Mouse (Mus musculus) cortical plate, adult 2 months (tissue): ENCODE measurements around the gene Cap2. TPM values are rescaled to one million over a fixed set of nuclear protein-coding genes. Genes with fewer than 3 reads are reported as not detected.

Experiments
- H3K27ac ChIP-seq: fragments of 200-500 bp; 2 replicates; pipeline ENCODE4 v1.5.1; 2012; ENCODE audit warnings: low read length, control low read depth, inconsistent platforms; ENCODE audit not compliant: insufficient read depth
- H3K4me1 ChIP-seq: fragments of 200-500 bp; 2 replicates; pipeline ENCODE4 v1.6.1; 2011; ENCODE audit warnings: low read length; ENCODE audit not compliant: control insufficient read depth, insufficient read depth
- H3K4me3 ChIP-seq: fragments of 200-500 bp; 2 replicates; pipeline ENCODE4 v1.5.1; 2011; ENCODE audit warnings: mild to moderate bottlenecking, low read length, control low read depth; ENCODE audit not compliant: insufficient read depth
- CTCF ChIP-seq: fragments of 200-500 bp; IDR thresholded peaks from 2 replicates; pipeline ENCODE4 v1.5.1; 2011; ENCODE audit warnings: mild to moderate bottlenecking, control low read depth, low read length; ENCODE audit not compliant: insufficient read depth; ENCODE audit errors: extremely low read depth
- POLR2A ChIP-seq: fragments of 200-500 bp; IDR thresholded peaks from 2 replicates; pipeline ENCODE4 v1.6.1; 2011; ENCODE audit warnings: mild to moderate bottlenecking, low read length, control low read depth; ENCODE audit not compliant: insufficient read depth; ENCODE audit errors: extremely low read depth
- polyA plus RNA-seq: library from polyadenylated mRNA; depleted of rRNA; stranded (reverse); fragments of >200 nt; gene quantifications from 2 replicates; pipeline ENCODE4 v1.2.3, GENCODE M21; 2012

Cap2 gene
- polyA plus RNA-seq, 1 experiment, result 213 TPM

DNA sequence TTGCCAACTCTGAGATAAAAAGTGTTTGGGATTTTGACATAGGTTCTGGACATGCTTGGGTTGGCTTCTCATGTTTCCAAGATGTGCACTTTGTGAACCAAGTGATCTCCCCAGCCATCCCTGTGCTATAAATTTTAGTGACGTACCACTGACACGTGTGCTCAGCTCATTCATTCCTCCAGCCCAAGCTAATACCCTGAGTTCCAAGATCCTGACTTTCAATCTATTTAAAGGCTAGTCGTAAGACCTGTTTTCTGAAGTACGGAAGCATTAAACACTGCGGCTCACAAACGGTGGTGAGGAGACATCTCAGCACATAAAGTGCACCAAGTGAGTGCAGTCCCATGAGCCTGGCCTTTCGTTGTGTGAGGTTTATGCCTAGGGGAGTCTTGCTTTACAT is 6.3 kb downstream of the Cap2 start:
- no peak for TF ChIP-seq POLR2A
- TF ChIP-seq CTCF, result no peak
- H3K4me3 ChIP-seq, result no peak overlapping the region
- peaks cover 3% of the 10 kb centered on the region for H3K4me1 ChIP-seq
- no peak overlapping the region for H3K27ac ChIP-seq

DNA sequence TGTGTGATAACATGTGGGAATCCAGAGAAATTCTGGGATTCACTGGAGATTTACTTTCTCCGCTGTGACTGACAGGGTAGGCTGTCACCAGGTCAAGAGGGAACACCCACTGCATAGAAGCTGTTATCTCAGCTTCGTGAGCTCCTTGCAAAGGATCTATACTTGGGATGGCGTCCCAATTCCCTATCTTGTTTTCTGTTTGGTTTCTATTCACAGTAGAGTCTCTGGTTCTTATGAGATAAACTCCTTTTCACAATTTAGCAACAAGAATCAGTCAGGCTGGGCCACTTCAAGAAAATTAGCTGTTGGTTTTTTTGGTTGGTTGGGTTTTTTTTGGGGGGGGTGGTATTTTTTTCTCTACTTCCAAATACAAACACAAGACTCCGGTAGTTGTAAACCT is 7.2 kb downstream of the Cap2 start:
- H3K27ac ChIP-seq, result no peak overlapping the region
- peaks cover 3% of the 10 kb centered on the region for H3K4me1 ChIP-seq
- TF ChIP-seq CTCF (no peak), POLR2A (no peak)
- H3K4me3 ChIP-seq, result no peak overlapping the region

DNA sequence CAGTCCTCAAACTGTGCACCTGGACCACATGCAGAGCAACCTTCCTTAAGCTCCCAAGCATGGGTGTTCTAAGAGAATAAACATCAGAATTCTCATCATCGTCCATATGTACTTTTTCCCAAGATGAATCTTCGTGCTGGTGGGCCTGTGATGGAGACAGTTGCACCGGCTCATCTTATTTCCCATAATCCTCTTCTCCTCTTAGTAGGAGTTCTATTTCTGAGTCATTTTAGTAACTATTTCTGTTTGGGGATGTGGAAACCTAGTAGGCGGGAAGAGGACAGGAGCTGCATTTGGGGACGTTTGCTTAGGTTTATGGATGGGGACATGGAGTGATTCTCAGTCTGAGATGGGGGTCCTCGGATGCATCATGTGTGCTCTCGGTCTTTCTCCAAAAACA is 8.8 kb downstream of the Cap2 start:
- no peak overlapping the region for H3K4me3 ChIP-seq
- H3K4me1 ChIP-seq, result peaks cover 3% of the 10 kb centered on the region
- TF ChIP-seq POLR2A (no peak), CTCF (no peak)
- H3K27ac ChIP-seq, result no peak overlapping the region

DNA sequence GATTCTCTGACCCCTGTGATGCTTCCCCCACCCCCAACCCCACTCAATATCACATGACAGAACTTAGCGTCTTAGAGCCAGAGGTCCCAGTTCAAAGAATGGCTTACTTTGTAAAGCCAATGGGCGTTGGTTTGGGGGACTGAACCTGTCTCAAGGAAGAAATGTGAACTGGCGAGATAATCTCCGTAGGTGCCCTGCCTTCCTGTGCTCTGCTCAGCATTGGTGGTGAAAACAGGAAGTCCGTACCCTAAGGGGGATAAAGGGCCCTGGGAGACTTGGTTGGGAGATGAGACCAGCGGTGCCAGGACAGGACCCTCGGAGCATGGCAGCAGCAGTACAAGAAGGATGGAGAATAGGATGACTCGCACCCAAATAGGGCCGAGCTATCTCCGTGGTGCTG is 12.8 kb downstream of the Cap2 start:
- H3K27ac ChIP-seq, result no peak overlapping the region
- no peak for TF ChIP-seq POLR2A
- TF ChIP-seq CTCF, result no peak
- peaks cover 15% of the 10 kb centered on the region for H3K4me1 ChIP-seq
- H3K4me3 ChIP-seq, result no peak overlapping the region

DNA sequence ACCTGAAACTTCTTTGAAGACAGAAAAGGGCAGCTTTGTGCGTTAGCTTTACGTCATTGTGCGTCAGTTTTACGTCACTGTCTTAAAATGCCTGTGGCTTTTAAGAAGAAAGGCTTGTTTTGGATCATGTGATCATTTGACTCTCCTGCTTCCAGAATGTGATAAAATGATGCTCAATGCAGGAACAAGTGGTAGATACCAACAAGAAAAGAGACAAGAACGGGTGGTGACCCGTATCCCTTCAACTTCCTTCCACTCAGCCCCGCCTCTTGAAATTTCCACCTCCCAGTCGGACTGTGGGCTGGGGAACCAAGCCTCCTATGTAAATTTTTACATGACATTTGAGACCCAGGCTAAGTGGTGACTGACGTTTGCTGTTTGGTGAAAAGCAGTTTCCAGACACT is 13.5 kb downstream of the Cap2 start:
- TF ChIP-seq CTCF (no peak), POLR2A (no peak)
- Histone ChIP-seq H3K4me3 (no peak overlapping the region), H3K27ac (no peak overlapping the region), H3K4me1 (peaks cover 13% of the 10 kb centered on the region)

DNA sequence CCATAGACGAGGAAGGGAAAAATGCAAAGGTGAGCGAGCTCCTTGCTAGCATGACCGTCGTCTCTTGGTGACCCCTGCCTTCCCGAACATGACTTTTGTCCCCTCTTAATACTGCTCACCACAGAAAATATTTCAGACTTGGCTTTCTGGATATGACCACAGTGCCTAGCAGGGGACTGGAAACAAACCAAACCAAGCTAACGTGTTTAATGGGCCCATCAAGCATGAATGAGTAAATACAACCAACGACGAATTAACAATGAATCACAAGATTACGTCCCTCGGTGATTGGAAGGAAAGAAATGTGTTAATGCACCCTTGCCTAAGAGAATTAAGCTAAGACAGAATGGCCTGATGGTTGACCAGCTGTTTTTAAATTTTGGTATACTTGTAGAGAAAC is 13.9 kb downstream of the Cap2 start:
- no peak for TF ChIP-seq POLR2A
- TF ChIP-seq CTCF, result no peak
- Histone ChIP-seq H3K27ac (no peak overlapping the region), H3K4me3 (no peak overlapping the region), H3K4me1 (peaks cover 13% of the 10 kb centered on the region)

DNA sequence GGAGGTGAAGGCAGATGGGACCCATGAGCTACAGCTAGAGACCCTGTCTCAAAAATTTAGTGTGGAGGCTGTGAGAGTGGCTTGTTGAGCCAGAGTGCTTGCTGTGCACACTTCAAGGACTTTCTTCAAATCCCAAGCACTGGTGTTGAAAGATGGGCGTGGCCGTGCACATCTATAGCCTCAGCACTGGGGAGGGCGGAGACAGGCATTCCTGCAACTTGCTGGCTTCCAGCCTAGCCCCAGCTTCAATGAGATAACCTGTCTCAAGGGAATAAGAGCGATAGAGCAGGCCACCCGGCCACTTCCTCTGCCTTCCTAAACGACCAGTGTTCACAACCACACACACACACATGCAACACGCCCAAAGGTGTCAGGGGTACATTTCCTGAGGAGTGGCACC is 14.5 kb downstream of the Cap2 start:
- H3K27ac ChIP-seq, result no peak overlapping the region
- H3K4me1 ChIP-seq, result peaks cover 13% of the 10 kb centered on the region
- TF ChIP-seq CTCF, result no peak
- TF ChIP-seq POLR2A, result no peak
- no peak overlapping the region for H3K4me3 ChIP-seq

DNA sequence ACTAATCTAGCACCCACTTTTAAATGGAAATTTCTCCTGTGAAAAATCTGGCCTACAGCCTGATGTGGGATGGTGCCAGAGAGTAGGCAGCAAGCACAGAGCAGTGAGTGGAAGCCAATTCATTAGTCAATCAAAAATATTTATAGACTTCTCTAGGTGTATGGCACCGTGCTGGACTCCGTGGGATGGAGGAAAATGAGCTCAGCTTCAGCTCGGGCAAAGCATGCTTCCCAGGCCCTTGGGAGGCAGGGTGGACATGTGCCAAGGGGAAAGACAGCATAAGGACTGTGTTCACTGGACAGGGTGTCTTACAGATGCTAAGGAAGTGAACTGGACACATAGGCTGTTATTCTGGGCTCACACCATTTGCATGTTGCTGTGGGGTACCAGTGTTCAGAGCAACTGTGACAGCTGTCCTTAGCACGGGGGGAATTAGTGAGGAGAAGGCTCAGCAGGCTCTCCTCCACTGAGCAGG is 15.6 kb downstream of the Cap2 start:
- peaks cover 13% of the 10 kb centered on the region for H3K4me1 ChIP-seq
- peak overlapping the region; percentile 1; the same call in 1 of the 2 replicates for H3K27ac ChIP-seq
- TF ChIP-seq POLR2A (no peak), CTCF (no peak)
- no peak overlapping the region for H3K4me3 ChIP-seq

DNA sequence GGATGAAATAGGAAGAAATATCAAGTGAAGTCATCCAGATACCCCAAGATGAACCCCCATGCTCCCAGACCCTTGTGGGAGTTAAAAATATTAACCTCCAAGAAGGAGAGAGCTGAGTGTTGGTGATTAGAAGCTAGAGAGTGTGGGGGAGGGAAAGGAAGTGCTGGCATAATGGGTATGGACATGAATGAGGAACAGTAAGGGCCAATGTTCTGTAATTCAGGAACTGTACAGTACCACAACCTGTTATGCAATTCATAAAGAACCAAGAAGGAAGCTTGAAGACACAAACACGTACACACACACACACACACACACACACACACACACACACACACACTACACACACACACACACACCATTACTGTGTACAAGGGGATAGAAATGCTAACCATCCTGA is 19.8 kb downstream of the Cap2 start:
- Histone ChIP-seq H3K4me1 (peaks cover 19% of the 10 kb centered on the region), H3K4me3 (no peak overlapping the region), H3K27ac (no peak overlapping the region)
- no peak for TF ChIP-seq CTCF

DNA sequence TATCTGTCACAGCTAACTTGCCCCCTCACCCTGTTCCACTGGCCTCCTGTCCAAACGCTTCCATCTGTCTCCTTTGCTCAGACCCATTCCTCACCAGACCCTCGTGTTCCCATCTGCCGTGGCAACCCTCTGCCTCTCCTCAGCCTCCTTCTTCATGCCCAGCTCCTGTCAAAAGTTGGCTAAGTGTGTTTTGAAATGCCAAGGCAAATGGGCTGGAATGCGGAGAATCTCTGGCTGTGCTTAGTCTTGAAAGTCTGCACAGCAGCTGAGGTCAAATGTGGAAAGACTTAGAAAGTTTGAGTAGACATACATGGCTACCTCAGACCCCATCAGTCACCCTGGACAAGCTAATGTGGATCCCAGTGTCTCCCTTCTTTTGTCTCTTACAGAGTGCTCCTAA is 21.1 kb downstream of the Cap2 start:
- Histone ChIP-seq H3K27ac (peak overlapping the region; percentile 12; the same call in 1 of the 2 replicates), H3K4me1 (peaks cover 12% of the 10 kb centered on the region), H3K4me3 (no peak overlapping the region)
- TF ChIP-seq POLR2A (no peak), CTCF (no peak)
